Mouse (Mus musculus): ENCODE measurements at regions not wholly inside any gene's neighbourhood (a gene's known extent, or its start where the extent isn't known, plus 50 kb on each side); places are given as distances from the start of the nearest gene placed in this dataset.

DNA sequence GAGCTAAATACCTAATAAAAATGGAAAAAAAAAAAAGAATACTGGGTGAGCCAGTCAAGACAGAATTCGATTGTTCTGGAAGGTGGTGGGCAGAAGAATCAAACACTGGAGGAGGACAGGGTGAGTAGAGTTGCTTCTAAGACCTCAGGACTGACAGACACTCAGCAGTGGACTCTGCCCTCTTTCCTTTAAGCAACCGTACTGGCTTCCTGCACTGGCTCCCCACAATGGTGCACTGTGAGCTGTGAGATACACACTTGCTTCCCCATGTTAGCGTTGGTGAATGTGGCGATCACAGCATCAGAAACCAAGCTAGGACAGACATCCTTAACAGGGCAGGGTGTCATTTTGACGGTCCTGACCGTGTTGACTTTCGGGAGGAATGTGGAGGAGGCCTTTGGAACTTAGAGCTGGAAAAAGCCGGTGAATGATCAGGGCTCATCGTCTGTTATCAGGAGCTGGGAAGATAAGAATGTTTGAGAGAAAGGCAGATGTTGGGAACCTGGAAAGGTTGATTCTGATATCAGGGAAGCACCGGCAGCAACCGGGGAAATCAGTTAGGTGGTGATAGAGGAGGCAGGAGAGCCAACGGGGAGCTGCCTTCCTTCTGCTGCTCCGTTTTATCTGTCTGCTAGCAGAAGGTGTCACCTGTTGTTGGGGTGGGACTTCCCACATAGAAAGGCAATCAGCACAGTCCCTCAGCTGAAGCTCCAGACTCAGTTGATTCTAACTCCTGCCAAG, 254.8 kb downstream of the Ajap1 start:
- no peak for DNase-seq (ENCODE audit: extremely low spot score)

DNA sequence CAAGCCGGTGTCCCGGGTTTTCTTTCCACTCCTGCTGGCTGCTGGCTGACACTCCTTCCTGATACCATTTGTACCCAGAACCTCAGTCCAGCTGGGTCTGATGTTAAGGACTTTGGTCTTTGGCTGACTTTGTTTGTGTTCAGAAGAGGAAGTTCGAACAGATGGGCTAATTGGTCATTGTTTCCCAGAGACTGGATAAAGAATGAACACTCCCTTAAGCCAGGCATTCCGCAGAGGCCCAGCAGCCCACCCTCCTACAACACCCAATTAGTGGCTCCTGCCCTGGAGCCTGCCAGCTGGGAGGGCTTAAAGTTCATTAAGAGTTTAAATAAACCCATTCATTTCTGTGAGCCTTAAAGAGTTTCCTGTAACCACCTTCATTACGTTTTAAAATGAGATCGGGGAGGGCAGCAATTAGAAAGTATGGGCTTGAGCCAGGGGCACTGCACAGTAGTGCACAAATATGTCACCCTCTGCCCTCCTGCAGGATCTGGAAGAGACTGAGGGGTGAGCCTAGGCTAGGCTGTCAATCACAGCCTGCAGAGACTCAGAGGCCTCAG, 257.9 kb downstream of the Ajap1 start:
- no peak for DNase-seq (ENCODE audit: extremely low spot score)

DNA sequence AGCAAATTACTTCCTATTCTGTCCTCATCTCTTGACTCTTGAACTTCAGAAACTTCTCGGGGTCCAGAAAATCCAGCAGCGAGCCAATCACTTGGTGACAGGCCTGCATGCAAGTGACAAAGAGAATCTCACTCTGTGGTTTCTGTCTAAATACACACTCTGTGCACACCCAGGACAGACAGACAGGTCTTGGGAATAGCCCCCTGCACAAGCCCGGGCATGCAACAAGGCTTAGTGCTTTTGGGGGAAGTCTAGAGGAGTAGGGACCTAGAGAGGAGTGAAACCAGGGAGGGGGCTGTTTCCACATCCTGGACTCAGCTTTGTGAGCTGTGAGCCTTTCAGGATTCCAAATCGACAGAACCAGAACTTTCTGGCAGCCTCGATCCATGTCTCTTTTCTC, 259.6 kb downstream of the Ajap1 start:
- no peak for DNase-seq (ENCODE audit: extremely low spot score)

DNA sequence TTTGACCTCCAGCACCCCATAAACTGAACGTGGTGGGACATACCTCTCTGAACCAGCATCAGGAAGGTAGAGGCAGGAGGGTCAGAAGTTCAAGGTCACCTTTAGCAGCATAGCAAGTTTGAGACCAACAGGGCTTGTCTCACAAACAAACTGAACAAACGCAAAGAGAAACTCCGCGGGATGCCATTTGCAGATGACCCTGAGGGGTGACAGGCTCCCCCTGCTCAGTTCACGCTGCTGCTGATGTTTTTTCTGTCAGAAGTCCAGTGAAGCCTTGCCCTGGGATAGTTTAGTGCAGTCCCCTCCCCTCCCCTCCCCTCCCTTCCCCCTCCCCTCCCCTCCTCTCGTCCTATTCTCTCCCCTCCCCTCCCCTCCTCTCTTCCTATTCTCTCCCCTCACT, 262.1 kb downstream of the Ajap1 start:
- no peak for DNase-seq (ENCODE audit: extremely low spot score)

DNA sequence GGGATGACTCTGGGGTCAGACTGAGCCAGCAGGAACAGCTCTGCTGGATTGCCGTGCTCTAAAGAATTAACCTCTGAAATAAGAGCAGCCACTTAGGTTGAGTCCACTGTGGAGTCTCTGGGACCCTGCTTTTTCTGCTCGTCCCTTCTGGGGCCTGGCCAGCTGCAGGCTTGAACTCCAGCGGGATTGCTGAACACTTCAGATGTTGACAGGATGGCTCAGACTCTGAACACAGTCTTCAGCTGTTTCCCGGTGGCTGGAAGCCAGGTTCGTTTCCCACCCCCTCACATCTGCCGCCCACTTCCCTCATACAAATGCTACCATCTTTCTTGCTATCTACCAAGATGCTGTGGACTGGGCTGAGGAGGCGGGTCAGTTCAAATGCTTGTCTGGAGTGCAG, 262.5 kb downstream of the Ajap1 start:
- DNase-seq (ENCODE audit: extremely low spot score) = no peak

DNA sequence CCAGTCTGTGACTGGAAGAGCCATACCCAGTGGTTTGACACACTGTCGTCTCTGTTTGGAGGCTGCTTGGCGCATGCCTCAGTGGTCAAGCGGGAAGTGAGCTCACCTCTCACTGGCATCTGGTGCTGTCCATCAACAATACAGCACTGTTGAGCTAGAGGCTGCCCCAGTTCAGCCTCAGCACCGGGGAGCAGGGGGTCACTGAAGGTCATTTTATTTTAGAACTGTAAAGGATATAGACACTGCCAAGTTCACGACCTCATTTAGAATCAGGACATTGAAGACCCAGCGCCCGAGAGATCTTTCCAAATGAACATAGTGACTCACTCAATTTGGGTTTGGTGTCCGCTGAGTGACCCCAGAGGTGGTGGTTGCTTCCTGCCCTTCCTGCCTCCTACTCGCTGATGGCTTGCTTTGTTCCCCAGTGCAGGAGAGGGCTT, 265.1 kb downstream of the Ajap1 start:
- DNase-seq (ENCODE audit: extremely low spot score) = no peak

DNA sequence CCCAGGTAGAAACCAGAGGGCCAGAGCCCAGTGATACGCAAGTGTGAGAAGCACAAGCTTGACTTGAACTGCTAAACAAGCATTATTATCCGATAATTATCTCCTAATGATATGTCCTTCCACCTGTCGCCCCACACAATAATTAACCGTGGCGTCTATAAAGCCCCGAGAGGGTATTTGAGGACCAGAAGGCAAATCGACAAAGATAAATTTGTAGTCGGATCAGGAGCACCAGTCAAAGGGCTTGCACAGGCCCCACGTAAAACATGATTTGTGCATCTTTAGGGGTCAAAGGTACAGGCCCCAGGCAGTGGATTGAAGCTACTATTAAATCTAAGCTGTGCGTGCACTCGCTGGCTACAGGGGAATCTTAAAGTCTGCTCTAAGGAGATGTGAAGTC, 270.5 kb downstream of the Ajap1 start:
- DNase-seq (ENCODE audit: extremely low spot score) = no peak

DNA sequence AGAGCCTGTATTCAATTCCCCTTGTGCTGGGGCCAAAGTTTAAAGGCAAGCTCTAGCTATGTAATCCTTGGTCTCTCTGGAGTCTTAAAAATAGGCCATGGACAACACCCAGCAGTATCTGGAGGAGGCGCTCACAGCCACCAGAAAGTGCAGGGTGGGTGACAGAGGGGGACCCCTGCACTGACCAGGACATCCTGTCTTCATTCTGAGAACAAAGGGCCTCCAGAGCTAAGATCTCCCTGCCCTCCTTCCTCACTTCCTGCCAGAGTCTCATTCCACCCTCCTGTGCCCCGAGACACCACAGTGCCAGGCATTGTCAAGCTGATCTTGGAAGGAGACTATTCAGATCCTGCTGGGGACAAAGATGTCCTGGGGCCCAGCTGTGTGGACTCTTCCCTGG, 273.8 kb downstream of the Ajap1 start:
- no peak for DNase-seq (ENCODE audit: extremely low spot score)

DNA sequence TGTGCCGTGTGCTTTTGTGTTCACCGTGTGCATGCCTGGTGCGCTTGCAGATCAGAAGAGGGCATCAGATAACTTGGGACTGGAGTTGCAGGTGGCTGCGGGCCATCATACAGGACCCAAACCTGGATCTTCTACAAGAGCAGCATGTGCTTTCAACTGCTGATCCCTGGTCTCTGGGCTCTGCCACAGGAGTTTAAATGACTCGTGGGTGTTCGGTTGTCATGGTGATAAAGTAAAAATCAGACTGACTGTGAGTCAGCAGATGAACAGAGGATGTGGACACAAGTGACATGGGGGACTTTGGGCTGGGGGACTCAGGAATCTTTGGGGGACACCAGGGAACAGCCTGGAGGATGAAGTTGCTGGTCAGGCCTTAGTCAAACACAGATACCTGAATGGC, 274.4 kb downstream of the Ajap1 start:
- DNase-seq (ENCODE audit: extremely low spot score) = no peak

DNA sequence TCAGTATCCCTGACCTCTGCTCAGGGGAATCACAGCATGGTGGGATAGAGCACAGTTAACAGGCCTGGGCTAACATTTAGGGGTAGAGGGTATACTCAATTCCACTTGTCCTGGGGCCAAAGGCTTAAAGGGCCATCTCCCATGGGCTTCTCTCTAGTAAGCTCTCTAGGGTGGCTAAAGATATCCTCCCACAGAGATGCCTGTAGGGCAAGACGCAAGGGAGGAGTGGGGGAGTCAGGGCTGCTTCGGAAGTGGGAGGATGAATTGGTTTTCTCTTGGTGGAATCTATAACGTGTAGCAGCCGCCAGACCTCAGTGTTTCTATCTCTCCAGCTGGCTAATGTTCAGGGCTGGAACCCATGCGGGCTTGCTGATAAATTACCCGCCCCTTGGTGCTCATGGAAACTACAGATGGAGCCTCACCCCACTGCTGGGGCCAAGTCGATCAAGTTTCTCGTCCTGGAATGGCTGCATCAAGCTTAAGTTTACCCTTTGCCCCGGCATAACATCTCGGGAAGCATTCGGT, 275.0 kb downstream of the Ajap1 start:
- no peak for DNase-seq (ENCODE audit: extremely low spot score)

DNA sequence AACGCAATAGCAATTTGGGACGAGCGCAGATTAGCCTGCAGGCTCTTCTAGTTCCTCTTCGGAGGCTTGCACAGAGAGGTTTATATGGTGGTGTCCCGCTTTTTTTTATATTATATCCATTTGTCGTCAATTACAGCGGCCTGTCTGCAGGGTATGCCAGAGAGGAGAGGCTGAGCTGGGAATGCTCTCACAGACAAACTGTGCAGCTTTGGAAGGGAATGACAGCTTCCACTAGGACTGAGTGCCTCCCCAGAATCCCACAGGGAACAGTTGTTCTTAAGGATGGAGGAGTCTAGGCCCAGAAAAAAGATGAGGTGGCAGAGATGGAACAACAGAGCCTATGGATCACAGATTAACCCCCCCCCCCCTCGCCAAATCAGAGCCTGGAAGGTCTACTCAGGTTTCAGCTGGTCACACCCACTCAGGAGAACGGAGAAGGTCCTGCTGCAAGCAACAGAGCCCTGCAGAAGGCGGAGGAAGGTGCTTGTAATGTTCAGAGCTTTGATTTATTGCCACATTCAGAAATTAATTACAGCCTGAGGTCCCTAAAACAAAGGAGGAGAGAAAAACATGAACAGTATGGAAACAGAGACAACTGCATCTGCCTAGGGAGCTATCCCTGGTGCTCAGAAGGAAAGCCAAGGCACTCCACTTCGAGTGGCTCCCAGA, 275.7 kb downstream of the Ajap1 start:
- DNase-seq (ENCODE audit: extremely low spot score) = no peak

DNA sequence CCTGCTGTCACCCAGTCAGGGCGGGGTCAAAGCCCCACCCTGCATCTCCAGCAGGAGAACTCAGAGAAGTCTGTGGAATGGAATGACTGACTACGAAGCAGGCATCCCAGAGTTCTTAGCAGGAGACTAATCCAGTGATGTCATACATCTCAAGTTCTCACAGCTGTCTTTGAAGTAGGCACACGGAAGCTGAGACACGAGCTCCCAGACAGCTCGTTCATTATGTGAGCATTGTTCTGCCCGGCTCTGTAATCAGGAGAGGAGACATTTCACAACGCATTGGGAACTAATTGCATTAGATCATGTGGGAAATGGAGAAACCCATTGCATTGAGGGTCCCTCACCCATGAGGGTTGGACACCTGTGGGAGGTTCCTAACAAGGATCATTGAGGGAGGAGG, 277.8 kb downstream of the Ajap1 start:
- no peak for DNase-seq (ENCODE audit: extremely low spot score)

DNA sequence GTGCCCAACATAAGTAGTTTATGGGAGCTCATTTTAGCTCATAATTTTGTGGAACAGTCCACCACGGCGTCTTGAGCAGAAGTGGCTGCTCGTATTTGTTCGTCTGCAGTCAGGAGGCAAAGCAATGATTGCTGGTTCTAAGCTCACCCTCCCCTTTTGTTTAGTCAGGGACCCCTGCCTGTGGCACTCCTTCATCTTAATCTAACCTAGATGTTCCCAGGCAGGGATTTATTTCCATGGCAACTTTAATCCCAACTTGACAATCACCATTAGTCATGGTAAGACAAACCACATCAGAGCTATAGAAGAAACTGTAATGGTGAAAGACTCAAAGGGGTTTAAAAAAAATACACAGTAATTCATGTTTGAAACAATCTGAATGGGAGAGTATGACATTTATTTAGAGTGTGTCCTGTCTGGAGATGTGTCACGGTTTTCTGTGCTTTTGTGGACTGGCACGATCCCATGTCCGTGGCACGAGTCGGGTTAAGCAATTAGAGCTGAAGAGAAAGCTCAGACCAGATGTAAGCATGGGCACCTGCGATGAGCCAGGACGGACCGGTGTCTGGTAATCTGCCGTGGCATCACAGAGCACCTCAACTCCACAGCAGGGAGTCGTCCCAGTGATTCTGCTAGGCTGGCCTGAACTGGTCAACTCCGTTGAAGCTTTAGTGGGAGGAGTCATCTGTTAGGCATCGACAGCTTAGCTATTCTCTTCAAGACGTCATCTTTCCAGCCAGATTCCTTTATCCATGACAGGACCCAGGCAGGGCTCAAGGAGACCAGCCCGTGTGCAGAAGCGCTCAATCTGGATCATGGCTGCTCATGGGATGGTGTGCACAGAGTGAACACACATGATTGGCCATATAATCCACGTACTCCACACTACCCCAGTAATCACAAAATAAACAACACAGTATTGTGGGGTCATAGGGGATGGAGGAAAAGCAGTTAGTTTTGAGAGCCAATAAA, 281.5 kb downstream of the Ajap1 start:
- DNase-seq (ENCODE audit: extremely low spot score) = no peak

DNA sequence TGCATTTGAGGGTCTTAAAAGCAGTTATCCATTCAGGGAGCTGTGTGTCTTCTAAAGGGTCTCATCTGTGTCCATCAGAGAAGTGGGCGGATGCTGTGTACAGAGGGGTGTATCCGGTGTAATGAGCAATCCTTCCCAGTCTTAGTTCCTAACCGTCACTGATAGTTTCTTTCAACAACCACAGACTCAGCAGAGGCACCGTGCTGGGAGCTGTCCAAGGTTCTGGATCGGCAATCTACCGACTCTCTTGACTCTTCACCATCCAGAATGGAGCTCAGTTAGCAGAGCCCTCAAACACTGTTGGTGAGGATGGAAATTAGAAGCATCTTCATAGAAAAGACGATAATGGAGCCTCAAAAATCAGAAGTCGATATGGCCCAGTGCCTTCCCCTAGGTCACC, 293.1 kb downstream of the Ajap1 start:
- DNase-seq (ENCODE audit: extremely low spot score) = peak; percentile 73

DNA sequence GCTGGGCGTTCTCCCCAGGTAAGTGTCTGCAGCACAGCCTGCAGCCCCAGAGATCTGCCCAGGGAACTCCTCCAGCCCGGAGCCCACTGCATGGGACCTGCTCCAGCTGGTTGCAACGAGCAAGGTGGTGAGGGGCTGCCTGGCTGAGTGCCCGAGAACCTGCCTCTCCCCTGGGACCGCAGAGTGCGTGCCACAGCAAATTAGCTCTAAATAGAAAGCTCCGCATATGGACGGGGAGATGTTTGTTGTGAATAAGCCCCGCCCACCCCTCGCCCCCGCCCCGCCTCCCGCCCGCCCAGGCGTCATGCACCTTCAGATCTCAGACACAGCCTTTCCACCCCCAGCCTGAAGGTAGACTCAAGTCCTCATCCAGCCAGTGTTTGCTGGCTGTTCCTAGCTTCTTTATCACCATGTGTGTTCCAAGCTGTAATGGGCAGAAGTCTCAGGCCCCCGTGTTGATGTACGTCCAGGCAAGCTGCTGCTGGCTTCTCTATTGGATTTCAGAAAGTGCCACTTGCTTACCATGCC, 294.0 kb downstream of the Ajap1 start:
- DNase-seq (ENCODE audit: extremely low spot score) = no peak

DNA sequence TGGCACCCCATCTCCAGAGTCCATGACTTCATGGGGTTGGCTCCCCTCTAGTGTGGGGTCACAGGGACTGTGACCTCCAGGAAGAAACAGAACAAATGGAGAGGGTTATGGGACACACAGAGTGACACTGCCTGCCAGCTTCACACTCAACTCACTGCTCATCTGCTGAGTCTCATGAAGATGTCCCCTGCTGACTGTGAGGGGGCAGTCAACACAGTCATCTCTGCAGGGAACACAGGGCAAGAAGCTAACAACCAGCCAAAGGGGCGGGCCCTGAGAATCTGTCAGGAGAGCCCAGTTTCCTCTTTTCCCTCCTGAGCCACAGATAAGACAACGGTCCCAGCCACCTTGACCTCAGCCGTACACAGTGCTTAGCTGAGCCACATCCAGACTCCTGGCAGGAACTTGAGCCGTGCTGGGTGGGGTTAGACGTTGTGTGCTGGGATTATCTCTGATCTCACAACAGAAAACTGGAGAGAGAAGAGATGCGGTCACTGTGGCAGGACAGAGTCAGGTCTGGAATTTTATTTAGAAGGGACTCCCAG, 294.6 kb downstream of the Ajap1 start:
- DNase-seq (ENCODE audit: extremely low spot score) = no peak

DNA sequence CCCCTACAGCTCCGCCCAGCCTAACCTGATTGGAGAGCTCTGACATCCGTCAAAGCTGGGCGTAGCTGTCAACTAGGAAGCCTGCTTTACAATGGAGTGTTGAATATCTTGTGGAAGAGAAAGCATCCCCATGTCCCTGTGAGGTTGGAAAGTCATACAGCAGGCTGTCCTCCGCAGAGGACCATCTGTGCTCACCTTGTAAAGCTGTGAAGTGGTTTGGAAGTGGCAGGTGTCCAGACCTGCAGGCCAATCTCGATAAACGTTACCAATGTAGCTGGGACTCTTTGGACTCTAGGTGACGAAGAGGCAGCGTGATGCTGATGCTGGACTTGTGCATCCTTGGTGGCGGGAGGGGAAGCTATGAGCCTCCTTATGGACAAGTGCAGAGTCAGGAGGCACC, 305.1 kb downstream of the Ajap1 start:
- no peak for DNase-seq (ENCODE audit: extremely low spot score)

DNA sequence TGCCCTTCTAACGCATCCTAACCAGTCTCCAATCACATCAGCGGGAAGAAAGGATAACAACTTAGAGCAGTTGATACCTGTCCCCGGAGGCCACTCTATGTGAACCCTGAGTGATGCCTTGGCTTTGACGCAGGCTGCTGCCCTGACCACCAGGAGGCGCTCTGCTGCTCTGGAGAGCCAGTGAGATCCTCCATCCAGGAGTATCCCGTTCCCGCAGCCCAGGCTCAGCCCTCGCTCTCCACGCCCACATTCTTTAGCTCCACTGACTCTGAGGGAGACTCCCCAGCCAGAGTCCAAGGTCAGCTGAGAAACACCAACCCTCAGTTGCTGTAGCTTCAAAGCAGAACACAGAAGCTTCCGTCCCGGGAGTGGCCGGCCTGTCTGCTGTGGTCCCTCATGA, 307.0 kb downstream of the Ajap1 start:
- DNase-seq (ENCODE audit: extremely low spot score) = peak; percentile 83

DNA sequence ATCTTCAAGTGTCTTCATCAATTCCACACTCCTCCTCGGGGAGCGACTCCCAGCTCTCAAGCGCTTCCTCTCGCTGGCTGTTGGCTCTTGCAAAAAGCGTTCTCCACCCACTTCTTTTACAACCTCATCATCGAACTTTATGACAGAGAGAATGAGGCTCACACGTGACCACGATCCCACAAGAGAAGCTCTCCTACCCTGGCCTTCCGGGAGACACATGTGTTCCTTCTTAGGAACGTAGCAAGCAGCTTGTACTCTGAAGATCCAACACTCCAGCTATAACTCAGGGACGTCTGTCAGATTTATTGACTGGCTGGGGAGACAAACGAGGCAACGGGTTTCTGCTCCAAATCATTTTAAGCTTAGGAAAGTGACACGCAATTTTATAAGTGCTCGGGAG, 307.5 kb downstream of the Ajap1 start:
- no peak for DNase-seq (ENCODE audit: extremely low spot score)

DNA sequence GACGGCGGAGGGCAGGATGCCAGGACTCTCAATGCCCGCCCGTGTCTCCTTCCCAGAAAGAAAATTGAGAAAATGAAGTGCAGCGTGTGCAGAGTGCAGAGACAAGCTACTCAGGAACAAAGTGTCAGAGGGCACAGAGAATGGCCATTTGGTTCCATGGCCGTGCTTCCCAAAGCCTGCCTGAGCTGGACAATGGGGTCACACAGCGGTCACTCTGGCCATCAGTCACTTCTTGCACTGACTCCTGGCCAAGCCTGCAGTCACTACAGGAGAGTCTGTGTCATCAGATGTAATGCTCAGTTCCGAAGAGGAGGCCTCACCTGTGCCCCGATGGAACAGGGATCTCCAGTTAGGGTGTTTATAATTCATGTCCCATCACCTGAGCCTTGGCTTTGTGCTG, 312.6 kb downstream of the Ajap1 start:
- DNase-seq (ENCODE audit: extremely low spot score) = peak; percentile 42

DNA sequence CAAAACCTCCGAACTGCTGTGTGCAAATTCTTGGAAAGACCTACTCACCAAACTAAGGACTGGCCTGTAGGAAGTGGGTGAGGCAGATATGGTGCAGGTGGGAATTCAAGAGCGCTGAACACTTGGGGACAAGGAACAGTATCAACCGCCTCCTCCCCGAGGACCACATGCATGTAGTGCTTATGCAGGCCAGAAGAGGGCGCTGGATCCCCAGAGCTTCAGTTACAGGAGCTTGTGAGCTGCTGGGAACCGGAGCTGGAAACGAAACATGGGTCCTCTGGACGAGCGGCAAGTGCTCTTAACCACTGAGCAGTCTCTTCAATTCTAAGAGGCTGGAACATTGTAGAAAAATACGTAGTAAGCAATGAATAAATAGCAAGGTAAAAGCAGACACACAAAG, 317.8 kb downstream of the Ajap1 start:
- no peak for DNase-seq (ENCODE audit: extremely low spot score)
